Mouse (Mus musculus) skeletal muscle tissue, adult 2 months (tissue): ENCODE results near the gene Alkbh4.

Experiments used
- DNase-seq: peaks from one replicate; pipeline ENCODE4 v3.0.0-alpha.2; 2012; ENCODE audit warnings: low read depth, low spot score

Alkbh4 gene

DNA sequence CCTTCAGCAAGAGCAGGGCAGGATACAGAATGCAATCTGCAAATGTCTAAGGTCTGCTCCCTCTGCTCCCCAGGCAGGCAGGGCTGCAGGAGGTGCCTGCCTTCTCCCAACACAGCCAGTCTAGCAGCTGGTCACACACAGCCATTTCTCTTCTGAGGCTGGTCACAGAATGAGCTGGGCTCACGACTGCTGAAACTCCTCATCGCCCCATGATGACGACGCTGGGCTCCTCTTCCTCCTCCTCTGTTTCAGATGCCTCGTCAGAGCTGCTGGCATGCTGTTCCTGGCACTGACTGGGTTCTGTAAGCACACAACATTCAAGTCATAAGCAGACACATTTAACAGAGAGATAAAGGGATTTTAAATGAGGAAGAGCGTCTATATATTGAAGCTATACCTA is 45.3 kb downstream of the Alkbh4 start:
- DNase-seq: no peak

DNA sequence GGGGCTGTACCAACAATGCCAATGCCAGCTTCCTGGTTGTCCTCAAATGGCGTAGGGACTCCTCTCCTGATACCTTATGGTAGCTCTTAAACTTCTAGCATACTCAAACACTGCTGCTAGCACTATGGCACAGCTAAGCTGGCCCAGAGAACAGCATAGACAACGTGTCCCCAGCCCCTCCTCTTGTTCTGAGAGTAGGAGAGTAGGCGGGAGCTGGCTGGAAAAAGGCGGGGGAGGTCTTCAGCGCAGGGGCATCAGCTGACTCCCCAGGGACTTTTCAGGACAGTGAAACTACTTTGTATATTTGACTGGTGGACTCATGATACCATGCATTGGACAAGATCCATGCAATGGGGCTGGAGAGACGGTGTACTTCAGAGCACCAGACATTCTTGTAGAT is 46.1 kb downstream of the Alkbh4 start:
- DNase-seq: no peak

DNA sequence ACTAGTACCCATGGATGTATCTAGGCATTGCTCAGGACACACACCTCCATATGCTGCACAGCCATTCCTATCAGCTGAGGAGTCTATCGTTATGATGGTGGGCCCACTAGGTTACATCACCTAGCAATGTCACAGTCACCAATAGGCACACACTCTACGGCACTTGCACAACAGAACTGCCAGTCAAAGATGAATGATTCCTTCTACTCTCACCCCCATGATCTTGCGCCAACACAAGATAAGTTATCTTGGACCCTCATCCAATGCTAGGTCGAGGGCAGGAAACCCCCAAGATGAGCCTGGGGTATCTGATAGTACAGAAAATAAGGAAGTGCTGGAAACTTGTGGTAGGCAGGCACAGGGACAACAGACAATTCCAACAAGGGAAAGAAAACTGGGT is 46.9 kb downstream of the Alkbh4 start:
- no peak for DNase-seq

GRCm38 (mm10) chr5:136183766-136184165 is 47.8 kb downstream of the Alkbh4 start:
- DNase-seq: no peak

DNA sequence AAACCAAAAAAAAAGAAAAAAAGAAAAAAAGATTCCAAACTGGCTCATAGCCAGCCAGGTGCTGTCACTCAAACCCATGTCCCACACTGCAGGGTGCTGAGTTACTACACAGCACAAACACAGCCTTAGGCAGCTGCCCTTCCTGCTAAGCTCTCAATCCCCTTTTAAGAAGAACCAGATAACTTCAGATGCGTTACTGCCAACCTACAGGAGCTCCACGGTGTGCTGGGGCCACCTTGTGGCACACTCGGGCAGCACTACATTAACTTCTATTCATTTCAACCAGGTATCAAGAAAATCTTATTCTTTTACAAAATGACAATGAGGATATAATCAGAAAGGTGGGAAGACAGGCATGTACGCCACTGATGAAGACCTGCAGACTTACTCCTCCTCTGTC is 50.8 kb downstream of the Alkbh4 start:
- DNase-seq: peak; percentile 52
